ENCODE assay signal across 9 mouse cellular contexts in the genomic region with DNA sequence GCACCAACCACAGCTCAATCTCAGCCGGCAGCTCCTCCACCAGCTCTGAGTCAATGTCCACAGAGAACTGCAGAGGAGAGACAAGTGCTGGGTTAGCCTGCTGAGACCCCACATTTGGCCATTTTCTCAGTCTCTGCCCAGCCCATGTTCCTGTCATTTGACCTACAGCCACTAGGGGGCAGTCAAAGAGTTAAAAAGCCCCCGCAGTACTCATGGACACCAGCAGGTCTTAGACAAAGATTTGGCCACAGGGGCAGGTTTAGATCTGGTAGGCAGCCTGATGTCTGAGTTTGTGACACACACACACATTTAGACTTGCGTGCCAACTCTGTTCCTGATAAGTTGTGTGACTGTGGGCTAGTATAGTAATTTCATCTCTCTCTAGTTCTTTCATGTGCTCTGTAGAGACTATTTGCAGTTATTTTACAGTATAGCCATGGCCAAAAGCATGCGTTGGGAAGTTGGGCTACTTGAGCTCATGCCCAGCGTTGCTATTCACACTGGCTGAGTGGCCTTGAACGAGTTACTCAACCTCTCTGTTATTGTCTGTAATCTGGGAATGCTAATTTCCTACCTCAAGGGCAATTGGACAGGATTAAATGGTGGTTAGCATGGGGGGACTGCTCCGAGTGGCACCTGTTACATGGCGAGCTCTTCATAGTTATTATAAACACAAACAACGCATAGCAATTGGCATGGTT. TPM values are rescaled to one million over a fixed set of nuclear protein-coding genes. Genes with fewer than 3 reads are reported as not detected.
DNase-seq lines count a peak whose midpoint lies in the region; ATAC-seq and TF ChIP-seq lines count a peak whose summit lies in the region.
"Had no signal": no experiment of that assay in that cellular context is flagged by ENCODE, and none has a peak within 500 bp of the region (broad histone marks: within the 10 kb centered on the region; RNA-seq: fewer than 3 reads in every experiment).

No protein-coding gene starts in this region.

- ATAC-seq in hindbrain, embryonic 11.5 days (ENCODE audit: low FRiP score): peak; percentile 51; the same call in 1 of the 2 replicates
- peak; percentile 52 for ATAC-seq in liver, embryonic 13.5 days (ENCODE audit: low read depth)

- no peaks in the 10 kb centered on the region for H3K27me3 ChIP-seq in spleen, adult 2 months (ENCODE audit: control insufficient read depth, insufficient read depth, low read length)
- H3K27me3 ChIP-seq in hindbrain, embryonic 11.5 days (ENCODE audit: control insufficient read depth, insufficient read depth, low read length): no peaks in the 10 kb centered on the region
- H3K27me3 ChIP-seq in liver, embryonic 13.5 days: peaks cover 20% of the 10 kb centered on the region

- no peak overlapping the region for H3K9ac ChIP-seq in hindbrain, embryonic 11.5 days (ENCODE audit: low read depth, low read length)
- no peak overlapping the region for H3K9ac ChIP-seq in liver, embryonic 13.5 days
- H3K9ac ChIP-seq: heart, embryonic 13.5 days had no signal

- TF ChIP-seq CTCF in spleen, adult 2 months (IDR thresholded peaks at IDR 0.05; ENCODE audit: extremely low read depth, insufficient read depth, insufficient read length, insufficient replicate concordance): peak; percentile 77; the same call in 1 of the 2 replicates
- peak; percentile 64 for TF ChIP-seq CTCF in olfactory bulb, adult 2 months (IDR thresholded peaks at IDR 0.05; ENCODE audit: insufficient read depth, low read depth, low read length)

- H3K4me2 ChIP-seq in hindbrain, embryonic 11.5 days (replicated peaks; ENCODE audit: low read depth, low read length): no peak overlapping the region
- no peak overlapping the region for H3K4me2 ChIP-seq in liver, embryonic 13.5 days
- H3K4me2 ChIP-seq: heart, embryonic 13.5 days had no signal

- H3K4me3 ChIP-seq in spleen, adult 2 months (ENCODE audit: extremely low read depth, insufficient read depth, insufficient read length): no peak overlapping the region
- H3K4me3 ChIP-seq in hindbrain, embryonic 11.5 days (ENCODE audit: low read depth, low read length): no peak overlapping the region
- H3K4me3 ChIP-seq in liver, embryonic 13.5 days (replicated peaks): no peak overlapping the region
- H3K4me3 ChIP-seq in olfactory bulb, adult 2 months (ENCODE audit: insufficient read depth, low read depth, low read length): no peak overlapping the region
- H3K4me3 ChIP-seq: heart, embryonic 13.5 days had no signal

- H3K9me3 ChIP-seq in hindbrain, embryonic 11.5 days (ENCODE audit: control insufficient read depth, low read length): no peaks in the 10 kb centered on the region
- H3K9me3 ChIP-seq in liver, embryonic 13.5 days (replicated peaks): no peaks in the 10 kb centered on the region
- H3K9me3 ChIP-seq: heart, embryonic 13.5 days had no signal

- H3K36me3 ChIP-seq in spleen, adult 2 months (ENCODE audit: control insufficient read depth, insufficient read depth, low read length): no peaks in the 10 kb centered on the region
- H3K36me3 ChIP-seq in hindbrain, embryonic 11.5 days (ENCODE audit: control insufficient read depth, insufficient read depth, low read length): no peaks in the 10 kb centered on the region
- H3K36me3 ChIP-seq in liver, embryonic 13.5 days: no peaks in the 10 kb centered on the region

- peak; percentile 33 to 38 for DNase-seq in spleen, adult 2 months (ENCODE audit: low read depth in 1 of 2, low spot score in 2 of 2)
- DNase-seq in spleen, adult 12 weeks (ENCODE audit: low spot score): no peak
- peak; percentile 50 for DNase-seq in adrenal gland, adult 8-10 months
- peak; percentile 69 for DNase-seq in embryo, embryonic 9.5 days (ENCODE audit: extremely low spot score)
- peak; percentile 84 for DNase-seq in hindbrain, embryonic 11.5 days (ENCODE audit: low spot score)
- peak; percentile 26 for DNase-seq in liver, embryonic 13.5 days
- no peak for DNase-seq in urinary bladder, adult 2 months (ENCODE audit: low spot score)

- H3K27ac ChIP-seq in spleen, adult 2 months (ENCODE audit: insufficient read depth, low read length): no peak overlapping the region
- H3K27ac ChIP-seq in hindbrain, embryonic 11.5 days (ENCODE audit: low read depth, low read length): no peak overlapping the region
- no peak overlapping the region for H3K27ac ChIP-seq in liver, embryonic 13.5 days
- H3K27ac ChIP-seq in olfactory bulb, adult 2 months (ENCODE audit: insufficient read depth, low read depth, low read length): no peak overlapping the region
- H3K27ac ChIP-seq: heart, embryonic 13.5 days had no signal

- WGBS in spleen, adult 2 months: 54% methylated on average over 9 of the region's 9 CpGs
- 69% methylated on average over 9 of the region's 9 CpGs for WGBS in hindbrain, embryonic 11.5 days
- WGBS in liver, embryonic 13.5 days (ENCODE audit: insufficient replicate concordance): 43% methylated on average over 9 of the region's 9 CpGs
- 49% methylated on average over 9 of the region's 9 CpGs for WGBS in olfactory bulb, adult 2 months

- H3K4me1 ChIP-seq in spleen, adult 2 months (ENCODE audit: control insufficient read depth, insufficient read depth, insufficient read length): no peaks in the 10 kb centered on the region
- no peaks in the 10 kb centered on the region for H3K4me1 ChIP-seq in hindbrain, embryonic 11.5 days (replicated peaks; ENCODE audit: control insufficient read depth, insufficient read depth, low read length)
- peaks cover 8% of the 10 kb centered on the region; the same call in 1 of the 2 replicates for H3K4me1 ChIP-seq in liver, embryonic 13.5 days (replicated peaks)
- H3K4me1 ChIP-seq in olfactory bulb, adult 2 months (ENCODE audit: control insufficient read depth, insufficient read depth, low read length): peaks cover 2% of the 10 kb centered on the region; the same call in 1 of the 2 replicates
- H3K4me1 ChIP-seq: heart, embryonic 13.5 days had no signal

- no peak for TF ChIP-seq POLR2A in spleen, adult 2 months (IDR thresholded peaks at IDR 0.05; ENCODE audit: low read depth, low read length)
- TF ChIP-seq POLR2A in olfactory bulb, adult 2 months (IDR thresholded peaks at IDR 0.05; ENCODE audit: insufficient read depth, low read depth, low read length): no peak

RNA-seq across cellular contexts. Expression of gene Pdk2, which starts 6.0 kb away (rescaled TPM):
- polyA plus RNA-seq in spleen, adult 2 months (2012; rRNA removed): 12.6 and 13.8 TPM in 2 replicates
- 10 to 100 TPM; 60.9 to 90.5 (median 76.0) TPM for total RNA-seq in adrenal gland, adult 8-10 months (2022)
- 12.5 and 13.0 TPM in 2 replicates for polyA plus RNA-seq in hindbrain, embryonic 11.5 days (2014; fragmentation: Nextera tagmentation; extraction: Ambion mirVana)
- 5.8 and 8.6 TPM in 2 replicates for polyA plus RNA-seq in liver, embryonic 13.5 days (2015; fragmentation: Nextera tagmentation; extraction: Ambion mirVana)
- not detected in 2 replicates for polyA plus RNA-seq in olfactory bulb, adult 2 months (2012; ENCODE audit: insufficient read depth, insufficient read length, low replicate concordance, missing spikeins)
- 34.6 and 59.4 TPM in 2 replicates for polyA plus RNA-seq in urinary bladder, adult 2 months (2012; rRNA removed)

RNA-seq across cellular contexts. Expression of gene Itga3, which starts 29.5 kb away (rescaled TPM):
- 12.7 and 13.9 TPM in 2 replicates for polyA plus RNA-seq in spleen, adult 2 months (2012; rRNA removed)
- total RNA-seq in adrenal gland, adult 8-10 months (2022): 10 to 100 TPM; 40.8 to 74.6 (median 49.9) TPM
- polyA plus RNA-seq in hindbrain, embryonic 11.5 days (2014; fragmentation: Nextera tagmentation; extraction: Ambion mirVana): 4.2 and 4.4 TPM in 2 replicates
- polyA plus RNA-seq in liver, embryonic 13.5 days (2015; fragmentation: Nextera tagmentation; extraction: Ambion mirVana): 1.8 and 1.9 TPM in 2 replicates
- polyA plus RNA-seq in olfactory bulb, adult 2 months (2012; ENCODE audit: insufficient read depth, insufficient read length, low replicate concordance, missing spikeins): not detected in 2 replicates
- 55.1 and 58.8 TPM in 2 replicates for polyA plus RNA-seq in urinary bladder, adult 2 months (2012; rRNA removed)

RNA-seq across cellular contexts. Expression of gene Samd14, which starts 37.5 kb away (rescaled TPM):
- polyA plus RNA-seq in spleen, adult 2 months (2012; rRNA removed): 19.3 and 23.7 TPM in 2 replicates
- total RNA-seq in adrenal gland, adult 8-10 months (2022): 1 to 10 TPM; 3.9 to 9.1 (median 5.6) TPM
- polyA plus RNA-seq in hindbrain, embryonic 11.5 days (2014; fragmentation: Nextera tagmentation; extraction: Ambion mirVana): 46.1 and 47.6 TPM in 2 replicates
- 35.4 and 36.3 TPM in 2 replicates for polyA plus RNA-seq in liver, embryonic 13.5 days (2015; fragmentation: Nextera tagmentation; extraction: Ambion mirVana)
- polyA plus RNA-seq in olfactory bulb, adult 2 months (2012; ENCODE audit: insufficient read depth, insufficient read length, low replicate concordance, missing spikeins): not detected in 2 replicates
- polyA plus RNA-seq in urinary bladder, adult 2 months (2012; rRNA removed): 5.8 and 9.6 TPM in 2 replicates

RNA-seq across cellular contexts. Expression of gene Ppp1r9b, which starts 56.3 kb away (rescaled TPM):
- polyA plus RNA-seq in spleen, adult 2 months (2012; rRNA removed): 51.9 and 54.5 TPM in 2 replicates
- total RNA-seq in adrenal gland, adult 8-10 months (2022): 100 to 1,000 TPM; 116 to 149 (median 131) TPM
- polyA plus RNA-seq in hindbrain, embryonic 11.5 days (2014; fragmentation: Nextera tagmentation; extraction: Ambion mirVana): 12.4 and 16.2 TPM in 2 replicates
- polyA plus RNA-seq in liver, embryonic 13.5 days (2015; fragmentation: Nextera tagmentation; extraction: Ambion mirVana): 10.0 and 10.6 TPM in 2 replicates
- polyA plus RNA-seq in olfactory bulb, adult 2 months (2012; ENCODE audit: insufficient read depth, insufficient read length, low replicate concordance, missing spikeins): 129 TPM in 1 of 2 replicates, not detected in the other
- 16.0 and 35.7 TPM in 2 replicates for polyA plus RNA-seq in urinary bladder, adult 2 months (2012; rRNA removed)

Comparison
In these comparisons a context has a peak if more than half of its experiments do, and no peak if none do; other contexts are left out.
1. DNase-seq: peak in spleen, adult 2 months (2 of 2), adrenal gland, adult 8-10 months (single experiment), embryo, embryonic 9.5 days (single experiment), hindbrain, embryonic 11.5 days (single experiment) and liver, embryonic 13.5 days (single experiment); none in spleen, adult 12 weeks (single experiment) and urinary bladder, adult 2 months (single experiment).